ENCODE assay signal across 8 mouse cellular contexts in genomic region chr3:56097105-56097504, GRCm38 (mm10).
DNase-seq lines count a peak whose midpoint lies in the region; ATAC-seq and TF ChIP-seq lines count a peak whose summit lies in the region.

No protein-coding gene starts in this region.

- no peak for ATAC-seq in forebrain, embryonic 12.5 days (ENCODE audit: low FRiP score)
- ATAC-seq in forebrain, embryonic 11.5 days (replicated peaks; ENCODE audit: low FRiP score), result no peak
- ATAC-seq in lung, embryonic 15.5 days (ENCODE audit: borderline replicate concordance, extremely low read depth, low FRiP score, low TSS enrichment), result no peak
- no peak for ATAC-seq in hindbrain, postnatal 0 days
- no peak for ATAC-seq in megakaryocyte-erythroid progenitor cell, adult 5-6 weeks (replicated peaks; ENCODE audit: low FRiP score, low TSS enrichment, poor library complexity, severe bottlenecking)

- H3K4me1 ChIP-seq in forebrain, embryonic 12.5 days, result peaks cover 15% of the 10 kb centered on the region
- no peaks in the 10 kb centered on the region; the same call in 1 of the 2 replicates for H3K4me1 ChIP-seq in forebrain, embryonic 11.5 days (replicated peaks; ENCODE audit: control insufficient read depth, insufficient read depth, low read length)
- H3K4me1 ChIP-seq in lung, embryonic 15.5 days, result peaks cover 3% of the 10 kb centered on the region; the same call in 1 of the 2 replicates
- H3K4me1 ChIP-seq in hindbrain, postnatal 0 days (ENCODE audit: insufficient read depth, low read length), result no peaks in the 10 kb centered on the region

- no peak overlapping the region for H3K9ac ChIP-seq in forebrain, embryonic 12.5 days
- H3K9ac ChIP-seq in forebrain, embryonic 11.5 days (ENCODE audit: low read length), result no peak overlapping the region
- no peak overlapping the region for H3K9ac ChIP-seq in lung, embryonic 15.5 days
- H3K9ac ChIP-seq in hindbrain, postnatal 0 days (replicated peaks; ENCODE audit: low read length), result no peak overlapping the region

- DNase-seq in forebrain, embryonic 11.5 days (ENCODE audit: low spot score), result no peak
- DNase-seq in lung, postnatal 10 days, result no peak
- DNase-seq in hindbrain, postnatal 0 days (ENCODE audit: low spot score), result no peak
- peak; percentile 39 for DNase-seq in retina, embryonic 14.5 days (ENCODE audit: low spot score)
- DNase-seq in left cerebral cortex, postnatal 36 days (ENCODE audit: low spot score in 2 of 2), result no peak

- no peaks in the 10 kb centered on the region for H3K27me3 ChIP-seq in forebrain, embryonic 12.5 days
- no peaks in the 10 kb centered on the region for H3K27me3 ChIP-seq in forebrain, embryonic 11.5 days (ENCODE audit: control insufficient read depth, insufficient read depth, low read length)
- H3K27me3 ChIP-seq in lung, embryonic 15.5 days, result no peaks in the 10 kb centered on the region
- no peaks in the 10 kb centered on the region for H3K27me3 ChIP-seq in hindbrain, postnatal 0 days (ENCODE audit: insufficient read depth, low read length)

- TF ChIP-seq CTCF in hindbrain, postnatal 0 days (IDR thresholded peaks at IDR 0.05; ENCODE audit: low read depth), result no peak

- no peaks in the 10 kb centered on the region for H3K9me3 ChIP-seq in forebrain, embryonic 12.5 days
- no peaks in the 10 kb centered on the region for H3K9me3 ChIP-seq in forebrain, embryonic 11.5 days (ENCODE audit: control insufficient read depth, low read length)
- no peaks in the 10 kb centered on the region for H3K9me3 ChIP-seq in lung, embryonic 15.5 days
- H3K9me3 ChIP-seq in hindbrain, postnatal 0 days (ENCODE audit: low read length), result no peaks in the 10 kb centered on the region

- WGBS in forebrain, embryonic 12.5 days, result 6% methylated on average over 5 of the region's 5 CpGs
- 7% methylated on average over 5 of the region's 5 CpGs for WGBS in forebrain, embryonic 11.5 days
- 30% methylated on average over 5 of the region's 5 CpGs for WGBS in lung, embryonic 15.5 days
- 20% methylated on average over 5 of the region's 5 CpGs for WGBS in hindbrain, postnatal 0 days

- H3K4me2 ChIP-seq in forebrain, embryonic 12.5 days, result no peak overlapping the region
- no peak overlapping the region for H3K4me2 ChIP-seq in forebrain, embryonic 11.5 days (ENCODE audit: low read depth, low read length, severe bottlenecking)
- no peak overlapping the region for H3K4me2 ChIP-seq in lung, embryonic 15.5 days
- H3K4me2 ChIP-seq in hindbrain, postnatal 0 days (ENCODE audit: low read depth, low read length), result no peak overlapping the region

- intact Hi-C loops in left cerebral cortex, postnatal 36 days (cut with DNase I), result loop anchor here (5.0 kb wide), 1 partner anchor 85 kb away; the partner anchor contains the start of gene Nbea

- H3K36me3 ChIP-seq in forebrain, embryonic 12.5 days (replicated peaks), result no peaks in the 10 kb centered on the region
- no peaks in the 10 kb centered on the region for H3K36me3 ChIP-seq in forebrain, embryonic 11.5 days (ENCODE audit: control insufficient read depth, insufficient read depth, low read length)
- H3K36me3 ChIP-seq in lung, embryonic 15.5 days, result no peaks in the 10 kb centered on the region
- no peaks in the 10 kb centered on the region for H3K36me3 ChIP-seq in hindbrain, postnatal 0 days (ENCODE audit: insufficient read depth, low read length)

- peak overlapping the region; percentile 53 for H3K27ac ChIP-seq in forebrain, embryonic 12.5 days
- no peak overlapping the region for H3K27ac ChIP-seq in forebrain, embryonic 11.5 days (ENCODE audit: low read depth, low read length)
- 0 out of 2 replicates have a peak overlapping the region, but pooled peaks have one; percentile 6 for H3K27ac ChIP-seq in lung, embryonic 15.5 days
- H3K27ac ChIP-seq in hindbrain, postnatal 0 days, result peak overlapping the region; percentile 15; the same call in 1 of the 2 replicates

- no peak overlapping the region for H3K4me3 ChIP-seq in forebrain, embryonic 12.5 days (replicated peaks)
- no peak overlapping the region for H3K4me3 ChIP-seq in forebrain, embryonic 11.5 days (ENCODE audit: low read depth, low read length)
- no peak overlapping the region for H3K4me3 ChIP-seq in lung, embryonic 15.5 days
- H3K4me3 ChIP-seq in hindbrain, postnatal 0 days (ENCODE audit: low read length), result no peak overlapping the region
